Mouse (Mus musculus) adrenal gland (tissue): ENCODE measurements around the gene Cope.

Source experiments
- intact Hi-C: fragments of 180-260 bp; cut with DNase I; formaldehyde crosslinking; loops from one replicate; pipeline ENCODE4 v1.15.1; 2025
- long read RNA-seq, 2 experiments: library from polyadenylated mRNA; unstranded; transcript quantifications; one replicate each; pipeline ENCODE4 v2.0.0; 2020; ENCODE audit warnings: borderline replicate concordance in 1 of 2; ENCODE audit not compliant: insufficient replicate concordance in 1 of 2

The Cope gene
- long read RNA-seq, experiment 1, transcript Cope-201 (10 exons, 1,300 nt): major isoform, 367 of 422 reads
- long read RNA-seq, experiment 1, partial matches to known transcripts: 14 of 422 reads
- long read RNA-seq, experiment 1, other reads (novel, unspliced or antisense): 39 of 422 reads
- long read RNA-seq, experiment 2, transcript Cope-201 (10 exons, 1,300 nt): major isoform, 362 of 421 reads
- long read RNA-seq, experiment 2, partial matches to known transcripts: 18 of 421 reads
- long read RNA-seq, experiment 2, other reads (novel, unspliced or antisense): 37 of 421 reads

DNA sequence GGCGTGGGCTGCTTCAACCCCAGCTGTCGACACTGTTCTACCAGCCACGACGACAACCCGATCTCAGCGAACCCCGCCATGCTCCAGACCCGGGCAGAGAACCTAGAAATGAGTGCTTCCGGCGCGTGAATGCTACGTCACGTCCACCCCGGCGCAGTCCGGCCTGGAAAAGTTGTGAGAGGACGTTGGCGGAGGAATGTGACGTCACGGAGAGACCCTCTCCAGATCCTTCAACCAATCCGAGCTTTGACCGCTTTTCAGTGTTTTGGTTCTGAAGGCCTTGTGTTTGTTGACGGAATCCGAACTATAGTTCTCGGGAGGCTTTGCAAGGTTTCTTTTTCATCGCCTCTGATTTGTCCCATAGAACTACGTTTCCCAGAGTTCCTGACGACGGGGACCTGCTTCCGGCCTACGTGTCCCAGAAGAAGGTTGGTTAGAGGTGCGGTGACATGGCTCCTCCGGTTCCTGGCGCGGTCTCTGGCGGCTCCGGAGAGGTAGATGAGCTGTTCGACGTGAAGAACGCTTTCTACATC lies at the start of gene Cope, which contains the start of gene Ddx49:
Gene Cope, plus strand, starts transcription at position 161 of the 533 bp plus-strand sequence.
Gene Ddx49, minus strand, starts transcription at position 132 of the 533 bp plus-strand sequence.
- intact Hi-C loops: loop anchor here (5.0 kb wide), 1 partner anchor 70 kb away; the partner anchor contains the start of genes Armc6 and Sugp2

DNA sequence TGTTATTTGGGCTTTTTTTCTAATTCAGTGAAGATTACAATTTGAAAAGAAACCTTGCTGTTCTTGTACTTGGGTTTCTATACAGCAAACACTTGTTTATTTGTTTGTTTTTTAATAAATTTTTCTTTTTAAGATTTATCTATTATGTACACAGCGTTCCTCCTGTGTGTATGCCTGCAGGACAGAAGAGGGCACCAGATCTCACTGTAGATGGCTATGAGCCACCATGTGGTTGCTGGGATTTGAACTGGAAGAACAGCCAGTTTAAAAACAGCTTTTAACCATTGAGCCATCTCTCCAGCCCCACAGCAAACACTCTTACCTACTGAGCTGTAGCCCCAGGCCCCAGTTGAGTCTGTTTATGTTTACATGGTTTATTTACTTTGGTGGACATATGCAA lies 47.7 kb upstream of the Cope start:
- intact Hi-C loops: no loop called here

DNA sequence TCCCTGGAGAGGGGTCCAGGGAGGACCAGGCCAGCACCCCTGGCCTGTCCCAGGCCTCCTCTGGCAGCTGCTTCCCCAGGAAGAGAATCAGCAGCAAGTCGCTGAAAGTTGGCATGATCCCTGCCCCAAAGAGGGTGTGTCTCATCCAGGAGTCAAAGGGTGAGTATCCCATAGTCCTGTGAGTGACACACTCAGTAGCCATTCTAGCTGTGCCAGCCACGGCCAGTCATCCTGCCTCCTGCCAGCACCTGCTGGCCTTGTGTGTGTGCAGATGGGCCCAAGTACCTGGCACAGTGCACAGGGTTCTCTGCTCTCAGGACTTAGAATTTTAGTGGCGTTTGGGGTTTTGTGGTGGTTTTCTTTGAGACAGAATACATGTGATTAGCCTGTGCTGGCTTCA lies 44.9 kb upstream of the Cope start:
- intact Hi-C loops: no loop called here

DNA sequence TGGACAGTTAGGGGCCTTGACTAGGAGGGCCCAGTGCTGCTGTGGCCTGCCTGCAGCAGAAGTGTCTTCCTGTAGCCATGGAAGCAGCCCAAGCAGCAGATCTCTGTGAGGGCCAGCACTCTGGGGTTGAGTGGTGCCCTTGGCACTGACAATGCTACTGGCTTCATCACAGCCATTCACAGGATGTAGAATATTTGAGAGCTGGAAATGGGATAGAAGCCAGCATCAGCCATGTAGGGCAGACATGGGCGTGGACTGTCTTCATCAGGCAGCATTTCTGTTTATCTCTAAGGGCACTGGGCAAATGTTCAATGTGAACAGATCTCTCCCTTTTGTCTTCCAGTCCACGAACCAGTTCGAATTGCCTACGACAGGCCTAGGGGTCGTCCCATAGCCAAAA lies 43.7 kb upstream of the Cope start:
- intact Hi-C loops: no loop called here

DNA sequence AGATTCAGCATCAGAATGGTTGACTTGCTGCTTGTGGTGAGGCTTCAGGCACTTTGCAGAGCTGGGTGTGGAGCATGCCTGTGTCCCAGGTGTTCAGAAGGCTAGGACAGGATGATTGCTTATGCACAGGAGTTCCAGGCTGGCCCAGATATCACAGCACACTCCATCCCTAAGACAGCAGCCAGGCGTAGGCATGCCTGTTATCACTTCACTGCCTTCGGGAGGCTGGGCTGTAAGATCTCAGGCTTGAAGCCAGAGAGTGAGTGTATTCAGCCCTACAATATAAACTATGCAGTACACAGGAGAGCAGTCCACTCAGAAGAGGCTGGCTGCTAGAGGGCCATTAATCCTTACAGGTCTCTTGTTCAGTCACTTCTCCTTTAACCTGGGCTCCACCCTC lies 43.3 kb upstream of the Cope start:
- intact Hi-C loops: no loop called here

DNA sequence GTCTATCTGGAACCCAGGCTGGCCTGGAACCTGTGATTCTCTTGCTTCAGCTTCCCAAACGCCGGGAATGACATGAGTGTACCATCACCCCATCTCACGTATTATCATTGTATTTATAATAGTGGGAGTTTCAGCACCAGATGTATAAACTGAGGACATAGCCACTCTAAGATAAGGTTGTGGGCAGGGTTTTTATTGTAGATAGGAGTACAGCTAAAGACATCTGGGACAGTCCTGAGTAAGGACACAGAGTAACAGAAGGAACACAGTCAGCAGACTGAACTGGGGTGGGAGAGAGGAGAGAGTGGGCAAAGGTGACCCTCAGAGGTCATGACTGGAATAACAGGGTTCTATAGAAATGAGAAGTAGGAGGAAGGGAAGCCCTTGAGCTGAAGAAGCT lies 34.6 kb upstream of the Cope start:
- intact Hi-C loops: no loop called here

DNA sequence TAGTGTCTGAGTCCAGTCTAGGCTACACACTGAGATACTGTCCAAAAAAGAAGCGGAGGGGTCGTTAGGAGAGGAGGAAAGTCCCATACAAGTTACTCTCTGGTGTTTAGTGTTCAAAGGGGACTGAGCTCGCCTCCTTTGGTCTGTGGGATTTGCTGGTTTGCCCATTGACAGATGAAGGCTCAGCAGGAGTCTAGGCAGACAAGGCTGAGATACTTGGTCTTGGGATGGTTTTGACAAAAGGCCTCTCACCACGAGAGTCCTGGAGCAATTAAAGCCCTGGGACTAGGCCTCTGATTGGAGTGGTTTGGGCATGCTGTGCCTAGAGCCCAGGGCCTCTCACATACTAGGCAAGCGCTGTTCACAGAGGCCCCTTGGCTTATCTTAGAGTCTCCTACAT lies 34.0 kb upstream of the Cope start:
- intact Hi-C loops: no loop called here

DNA sequence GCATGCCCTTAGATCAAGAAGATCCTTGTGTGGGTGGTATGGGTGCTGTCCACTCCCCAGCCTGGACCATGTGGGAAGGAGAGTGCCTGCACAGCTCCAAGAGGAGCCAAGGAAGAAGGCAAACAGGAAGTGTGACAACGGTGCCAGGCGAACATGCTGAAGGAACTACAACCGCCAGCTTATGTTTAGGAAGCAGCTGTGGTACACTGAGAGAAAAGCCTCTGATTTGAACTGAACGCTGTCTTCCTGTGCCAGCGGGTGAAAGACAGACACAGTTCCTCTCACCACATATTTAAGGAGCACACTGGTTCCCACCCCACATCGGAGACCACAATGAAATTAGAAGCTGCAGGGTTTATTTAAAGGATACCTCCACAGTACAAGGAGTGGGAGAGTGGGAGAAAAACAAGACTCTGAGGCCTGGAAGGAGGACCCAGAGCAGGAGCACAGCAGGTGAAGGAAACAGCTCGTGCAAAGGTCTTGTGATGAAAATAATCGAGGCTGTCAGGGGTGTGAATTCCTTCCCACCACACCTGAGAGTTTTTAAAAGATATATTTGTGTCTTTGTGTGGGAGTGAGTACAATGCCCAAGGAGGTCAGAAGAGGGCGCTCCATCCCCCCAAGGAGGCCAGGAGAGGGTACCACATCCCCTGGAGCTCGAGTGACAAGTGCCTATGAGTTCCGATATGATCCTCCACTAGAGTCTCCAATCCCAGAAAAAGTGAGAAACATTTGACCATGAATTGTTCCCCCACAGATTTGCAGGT lies 33.3 kb upstream of the Cope start:
- intact Hi-C loops: no loop called here

DNA sequence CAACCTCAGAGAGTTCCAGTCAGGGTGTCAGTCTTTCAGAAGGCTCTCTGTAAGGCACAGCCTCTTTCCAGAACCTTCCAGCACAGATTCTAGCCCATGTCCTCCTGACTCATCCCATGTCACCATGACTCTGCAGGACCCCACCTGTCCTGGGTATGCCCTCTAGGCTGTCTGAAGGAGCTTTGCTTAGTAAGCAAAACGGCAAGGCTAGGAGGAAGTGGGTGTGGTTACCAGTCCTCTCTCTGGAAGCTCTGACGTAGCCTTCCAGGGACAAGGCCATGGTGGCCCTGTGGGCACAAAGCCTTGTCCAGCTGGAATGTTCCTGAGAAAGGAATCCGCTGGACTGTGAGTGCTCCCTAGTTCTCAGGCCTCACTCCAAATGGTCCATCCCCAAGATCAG lies 29.4 kb upstream of the Cope start:
- intact Hi-C loops: no loop called here

DNA sequence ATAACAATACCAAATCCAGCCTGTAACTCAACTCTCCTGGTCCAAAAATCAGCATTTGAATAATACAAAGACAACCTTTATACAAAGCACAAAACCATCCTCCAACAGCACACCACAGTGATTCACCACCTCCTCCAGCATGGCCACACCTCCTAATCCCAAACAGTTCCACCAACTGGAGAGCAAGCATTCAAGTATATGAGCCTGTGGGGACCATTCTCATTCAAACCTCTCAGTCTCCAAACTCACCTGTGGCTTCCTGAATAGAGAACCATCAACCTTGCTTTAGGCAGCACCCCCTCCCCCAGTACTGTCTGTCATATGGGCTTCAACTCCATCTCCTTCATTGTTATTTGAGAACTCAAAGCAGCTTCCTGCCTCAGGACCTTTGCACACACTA lies 28.0 kb upstream of the Cope start:
- intact Hi-C loops: no loop called here

DNA sequence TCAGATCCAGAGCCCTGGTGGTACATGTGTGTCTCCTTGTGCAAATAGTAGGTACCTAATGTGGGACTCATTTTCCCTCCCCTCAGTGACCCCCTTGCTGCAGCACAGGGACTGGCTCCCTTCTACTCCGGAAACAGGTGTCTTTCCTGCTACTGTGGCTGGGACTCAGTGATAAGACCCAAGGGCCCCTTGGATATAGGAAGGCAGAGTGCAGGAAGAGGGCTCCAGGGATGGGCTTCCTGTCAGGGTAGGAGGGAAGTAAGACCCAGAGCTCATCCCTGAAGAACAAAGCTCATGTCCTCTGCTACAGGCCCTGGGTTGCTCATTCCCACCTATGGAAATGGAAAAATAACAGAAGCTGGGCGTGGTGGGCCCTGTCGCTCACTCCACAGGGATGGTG lies 25.8 kb upstream of the Cope start:
- intact Hi-C loops: no loop called here

DNA sequence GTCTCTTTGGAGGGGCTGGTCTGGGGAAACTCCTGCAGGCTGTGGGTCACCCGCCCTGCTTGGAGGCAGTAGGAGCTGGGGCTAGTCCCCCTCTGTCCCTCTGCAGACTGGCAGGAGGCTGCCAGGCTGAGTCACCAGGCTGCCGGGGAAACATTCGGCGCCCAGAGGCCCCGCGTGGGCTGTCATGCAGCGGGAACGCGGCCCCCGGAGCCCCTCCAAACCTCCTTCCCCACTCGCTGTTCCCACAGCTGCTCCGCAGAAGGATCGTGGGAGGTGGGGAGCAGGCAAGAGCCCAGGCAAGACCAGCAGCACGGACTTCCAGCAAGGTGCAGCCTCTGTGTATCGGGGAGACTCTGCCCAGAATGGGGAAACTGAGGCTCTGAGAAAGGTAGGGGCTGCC lies 24.1 kb upstream of the Cope start:
- intact Hi-C loops: no loop called here

DNA sequence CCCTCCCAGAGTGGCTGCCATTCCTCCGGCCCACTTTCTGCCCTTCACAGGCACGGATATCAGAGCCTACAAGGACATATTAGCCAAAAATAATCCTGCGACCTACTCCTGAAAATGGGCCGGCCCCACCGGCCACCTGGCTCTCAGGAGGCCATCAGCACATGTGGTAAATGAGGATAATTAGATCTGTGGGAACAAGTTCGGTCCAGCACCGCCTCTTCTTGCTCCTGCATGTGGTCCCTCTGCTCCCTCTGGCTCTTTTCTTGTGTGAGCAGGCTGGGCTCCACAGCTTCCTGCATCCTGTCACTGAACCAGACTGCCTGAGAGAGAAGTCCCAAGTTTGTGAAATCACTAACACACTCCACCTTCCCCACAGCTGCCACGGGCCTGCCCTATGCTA lies 23.1 kb upstream of the Cope start:
- intact Hi-C loops: no loop called here

DNA sequence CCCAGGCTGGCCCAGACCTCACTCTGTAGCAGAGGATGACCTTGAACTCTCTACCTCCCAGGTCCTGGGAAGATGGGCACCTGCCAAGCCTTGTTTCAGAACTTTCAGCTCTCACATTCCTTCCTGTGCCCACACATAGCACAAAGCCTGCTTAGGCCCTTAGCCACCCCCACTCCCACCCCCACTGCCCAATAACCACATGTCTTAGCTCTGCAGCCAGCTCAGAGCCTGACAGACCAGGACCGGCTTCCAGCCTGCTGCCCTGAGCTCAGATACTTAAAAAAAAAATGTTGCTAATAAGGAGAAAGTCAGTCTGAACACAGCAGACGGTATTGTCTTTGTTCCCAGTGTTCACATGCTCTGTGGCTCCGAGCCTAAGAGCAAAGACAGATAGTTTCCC lies 21.3 kb upstream of the Cope start:
- intact Hi-C loops: no loop called here

DNA sequence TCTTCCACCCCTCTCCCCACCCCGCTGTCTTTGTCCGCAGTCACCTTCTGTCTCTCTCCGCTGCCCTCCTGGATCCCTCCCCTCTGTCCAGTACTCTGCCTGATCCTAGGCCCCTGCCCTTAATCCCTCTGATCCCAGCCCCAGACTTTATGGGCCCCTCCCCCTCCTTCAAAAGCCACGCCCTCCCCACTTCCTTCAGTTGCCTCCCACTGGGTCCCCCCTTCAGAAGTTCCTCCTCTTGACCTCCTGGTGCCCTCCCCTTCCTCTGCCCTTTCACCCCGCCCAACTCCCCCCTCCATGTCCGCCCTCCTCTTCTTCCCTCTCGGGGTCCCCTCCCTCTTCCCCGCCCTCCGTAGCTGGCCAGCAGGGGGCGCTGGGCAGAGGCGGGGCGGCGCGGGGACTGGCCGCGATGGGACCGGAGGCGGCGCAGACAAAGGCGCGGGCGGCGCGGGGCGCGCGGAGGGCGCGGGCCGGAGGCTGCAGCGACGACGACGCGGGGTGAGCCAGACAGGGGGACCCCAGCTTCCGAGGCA lies 19.6 kb upstream of the Cope start, which contains the start of gene Homer3:
Gene Homer3, plus strand, starts transcription at position 225 of the 533 bp plus-strand sequence.
- intact Hi-C loops: no loop called here

DNA sequence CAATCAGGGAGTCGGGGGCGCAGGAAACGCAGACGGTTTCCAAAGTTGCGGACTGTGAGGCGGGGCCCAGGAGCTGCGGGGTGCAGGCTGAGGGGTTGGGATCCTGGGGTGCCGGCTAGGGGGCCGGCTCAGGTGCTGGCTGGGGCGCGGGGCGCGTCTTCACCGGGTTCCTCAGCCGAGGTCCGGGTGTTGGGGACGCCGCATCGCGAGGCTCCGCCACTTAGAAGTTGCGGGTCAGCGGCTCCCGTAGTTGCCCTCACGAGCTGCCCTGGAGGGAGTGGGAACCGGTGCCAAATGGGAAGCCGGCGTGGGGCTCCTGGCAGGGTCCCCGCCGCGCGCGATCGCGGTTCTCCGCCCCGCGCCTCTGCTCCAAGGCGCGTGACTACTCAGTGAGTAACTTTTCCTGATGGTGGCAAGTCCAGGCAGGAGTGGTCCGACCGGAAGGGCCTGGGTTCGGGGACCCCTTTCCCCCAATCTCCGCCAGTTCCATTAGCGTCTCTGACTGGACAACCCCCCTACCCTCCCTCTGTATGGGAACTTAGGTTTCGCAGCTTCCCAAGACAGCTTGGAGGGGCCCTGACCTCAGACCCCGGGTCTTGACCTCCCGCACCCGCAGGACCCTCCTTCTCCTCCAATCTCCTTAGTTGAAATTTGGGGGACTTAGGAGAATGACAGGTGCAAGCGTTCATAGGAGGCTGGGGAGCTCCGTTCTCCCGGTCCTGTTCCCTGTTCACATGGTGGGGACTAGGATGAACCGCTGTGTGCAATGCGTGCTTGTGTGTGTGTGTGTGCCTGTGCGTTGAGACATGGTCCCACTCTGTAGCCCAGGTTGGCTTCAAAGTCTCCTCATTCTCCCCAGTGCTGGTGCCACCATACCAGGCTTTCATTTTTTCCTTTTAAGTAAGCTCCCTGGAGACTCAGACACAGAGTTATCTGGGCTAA lies 18.9 kb upstream of the Cope start:
- intact Hi-C loops: no loop called here

DNA sequence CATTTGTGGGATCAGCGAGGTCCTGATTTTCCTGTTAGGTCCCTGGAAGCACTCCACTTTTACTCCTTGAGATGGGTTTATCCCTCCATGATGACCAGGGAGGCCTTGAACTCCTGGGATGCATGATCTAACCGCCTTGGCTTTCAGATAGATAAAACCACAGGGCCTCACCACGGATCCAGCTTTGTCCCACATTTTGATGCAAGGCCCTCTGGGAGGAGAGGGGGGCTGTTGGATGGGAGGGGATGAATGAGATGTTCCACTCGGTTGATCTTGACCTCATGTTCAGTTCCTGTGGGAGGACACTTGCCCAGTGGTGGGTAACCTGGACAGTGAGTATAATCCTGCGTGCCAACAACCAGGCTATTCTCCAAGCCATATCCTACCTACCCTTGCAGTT lies 17.9 kb upstream of the Cope start:
- intact Hi-C loops: no loop called here

DNA sequence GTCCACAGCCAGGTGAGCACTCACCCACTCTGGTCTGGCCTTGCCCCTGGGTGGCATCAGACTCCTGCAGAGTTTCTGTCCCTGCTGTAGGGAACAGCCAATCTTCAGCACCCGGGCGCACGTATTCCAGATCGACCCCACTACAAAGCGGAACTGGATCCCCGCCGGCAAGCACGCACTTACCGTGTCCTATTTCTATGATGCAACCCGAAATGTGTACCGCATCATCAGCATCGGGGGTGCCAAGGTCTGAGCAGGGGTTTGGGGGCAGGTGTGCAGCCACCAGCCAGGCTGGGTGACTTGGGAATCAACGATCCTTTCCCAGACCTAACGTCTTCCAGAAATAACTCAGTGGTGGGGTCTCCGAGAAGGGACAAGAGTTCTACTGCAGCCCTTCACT lies 17.0 kb upstream of the Cope start:
- intact Hi-C loops: no loop called here

DNA sequence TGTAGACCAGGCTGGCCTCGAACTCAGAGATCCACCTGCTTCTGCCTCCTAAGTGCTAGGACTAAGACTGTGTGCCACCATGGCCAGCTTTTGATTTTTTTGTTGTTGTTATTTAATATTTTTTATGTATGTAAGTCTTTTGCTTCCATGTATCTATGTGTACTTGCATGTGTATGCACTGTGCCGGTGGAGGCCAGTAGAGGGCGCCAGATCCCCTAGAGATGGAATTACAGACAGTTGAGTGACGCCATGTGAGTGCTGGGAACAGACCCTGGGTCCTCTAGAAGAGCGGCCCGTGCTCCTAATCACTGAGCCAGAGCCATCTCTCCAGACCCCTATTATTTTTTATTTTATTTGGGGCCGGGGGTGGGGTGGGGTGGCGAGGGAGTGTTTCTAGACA lies 15.6 kb upstream of the Cope start:
- intact Hi-C loops: no loop called here

DNA sequence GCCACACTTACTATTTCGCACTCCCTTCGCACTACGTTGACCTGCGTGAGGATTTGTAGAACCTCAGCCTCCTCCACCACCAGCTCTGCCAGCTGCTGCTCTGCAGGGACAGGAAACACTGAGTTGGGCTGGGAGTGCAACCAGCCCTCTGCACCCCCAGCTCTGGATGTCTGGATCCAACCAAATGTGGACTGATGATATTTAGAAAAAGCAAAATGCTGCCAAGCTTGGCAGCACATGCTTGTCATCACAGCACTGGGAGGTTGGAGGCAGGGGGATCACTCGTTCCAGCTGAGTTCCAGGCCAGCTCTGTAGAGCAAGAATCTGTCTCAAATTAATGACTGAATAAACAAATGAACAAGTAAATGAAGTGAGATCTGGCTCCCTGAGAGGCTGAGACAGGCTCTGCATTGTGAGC lies 8.3 kb upstream of the Cope start:
- intact Hi-C loops: no loop called here

DNA sequence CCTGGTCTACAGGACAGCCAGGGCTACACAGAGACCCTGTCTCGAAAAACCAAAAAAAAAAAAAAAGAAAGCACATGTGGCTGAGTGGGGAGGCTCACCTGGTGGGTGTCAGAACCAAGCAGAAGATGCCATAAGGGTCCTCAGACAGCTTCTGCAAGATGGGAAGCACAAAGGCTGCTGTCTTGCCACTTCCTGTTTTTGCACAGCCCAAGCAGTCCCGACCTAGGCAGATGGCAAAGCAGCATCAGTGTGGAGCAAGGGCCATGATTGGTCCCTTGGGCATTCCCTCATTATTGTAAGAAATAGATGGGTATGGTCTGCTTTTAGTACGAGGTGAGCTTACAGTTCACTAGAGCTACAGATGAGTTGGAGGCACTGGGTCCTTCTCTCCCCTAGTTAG lies 1.4 kb upstream of the Cope start:
- intact Hi-C loops: loop anchor here (5.0 kb wide), 1 partner anchor 69 kb away; the partner anchor contains the start of genes Armc6 and Sugp2
